Mouse (Mus musculus) hematopoietic stem cell, adult 5-6 weeks (primary cell): ENCODE measurements around the gene Gtpbp2. TPM values are rescaled to one million over a fixed set of nuclear protein-coding genes. Genes with fewer than 3 reads are reported as not detected.

ENCODE experiments used
- ATAC-seq, 2 experiments: fragments of 125-278 bp in 1 of 2; replicated peaks in 1 of 2; 2 replicates each; pipeline ENCODE4 v1.8.0; 2016 to 2017; ENCODE audit warnings: inconsistent platforms in 2 of 2, mild to moderate bottlenecking in 2 of 2, moderate number of reproducible peaks in 2 of 2, low read depth in 1 of 2, moderate TSS enrichment in 1 of 2; ENCODE audit not compliant: low FRiP score in 2 of 2, poor library complexity in 2 of 2, severe bottlenecking in 2 of 2, insufficient read depth in 1 of 2, low TSS enrichment in 1 of 2
- total RNA-seq: library from RNA; stranded (forward); fragments of 172-1452, 232-1000 nt; gene quantifications from 2 replicates; pipeline ENCODE4 v1.2.3, GENCODE M21; 2017

Gene Gtpbp2
- total RNA-seq, 1 experiment from 2014 or later = 72.0 TPM

- peak; percentile 87 to 90 for ATAC-seq
These were observed 17.0 kb upstream of the Gtpbp2 start, which contains the start of gene Rsph9 for GRCm38 (mm10) chr17:46143578-46144423. Gene Rsph9, minus strand, starts transcription at chr17:46144216.

GRCm38 (mm10) chr17:46152847-46153782 is 7.7 kb upstream of the Gtpbp2 start, which contains the start of gene Mad2l1bp:
Gene Mad2l1bp, minus strand, starts transcription at chr17:46153553.
- ATAC-seq = peak; percentile 97 to 98

- ATAC-seq = no peak
These were observed 6.5 kb upstream of the Gtpbp2 start for GRCm38 (mm10) chr17:46154336-46154735.

GRCm38 (mm10) chr17:46156680-46157079 is 4.2 kb upstream of the Gtpbp2 start:
- no peak for ATAC-seq

GRCm38 (mm10) chr17:46157131-46157530 is 3.7 kb upstream of the Gtpbp2 start:
- ATAC-seq = no peak

GRCm38 (mm10) chr17:46159236-46159635 is 1.6 kb upstream of the Gtpbp2 start:
- no peak for ATAC-seq

- peak; percentile 54 to 61 for ATAC-seq
These were observed 656 bp upstream of the Gtpbp2 start for GRCm38 (mm10) chr17:46160090-46160662.

GRCm38 (mm10) chr17:46161179-46161578 is 347 bp downstream of the Gtpbp2 start:
- ATAC-seq = no peak

- no peak for ATAC-seq
These were observed 878 bp downstream of the Gtpbp2 start for GRCm38 (mm10) chr17:46161710-46162109.

- ATAC-seq = no peak
These were observed 1.7 kb downstream of the Gtpbp2 start for GRCm38 (mm10) chr17:46162551-46162950.

GRCm38 (mm10) chr17:46162951-46163421 is 2.2 kb downstream of the Gtpbp2 start:
- peak in 1 of 2 experiments; percentile 14; a peak in 1 of 4 replicates for ATAC-seq

GRCm38 (mm10) chr17:46164301-46164700 is 3.5 kb downstream of the Gtpbp2 start:
- ATAC-seq = no peak

- no peak for ATAC-seq
These were observed 4.0 kb downstream of the Gtpbp2 start for GRCm38 (mm10) chr17:46164791-46165190.

- ATAC-seq = no peak
These were observed 4.6 kb downstream of the Gtpbp2 start for GRCm38 (mm10) chr17:46165460-46165859.

- no peak for ATAC-seq
These were observed 5.4 kb downstream of the Gtpbp2 start for GRCm38 (mm10) chr17:46166270-46166669.

- no peak for ATAC-seq
These were observed 6.2 kb downstream of the Gtpbp2 start for GRCm38 (mm10) chr17:46167014-46167413.

- no peak for ATAC-seq
These were observed 7.5 kb downstream of the Gtpbp2 start for GRCm38 (mm10) chr17:46168318-46168717.
